Mouse (Mus musculus): ENCODE measurements around the gene Muc4. TPM values are rescaled to one million over a fixed set of nuclear protein-coding genes. Genes with fewer than 3 reads are reported as not detected.

Muc4 gene
- polyA plus RNA-seq, 1 experiment from 2014 or later = 0.41 TPM

DNA sequence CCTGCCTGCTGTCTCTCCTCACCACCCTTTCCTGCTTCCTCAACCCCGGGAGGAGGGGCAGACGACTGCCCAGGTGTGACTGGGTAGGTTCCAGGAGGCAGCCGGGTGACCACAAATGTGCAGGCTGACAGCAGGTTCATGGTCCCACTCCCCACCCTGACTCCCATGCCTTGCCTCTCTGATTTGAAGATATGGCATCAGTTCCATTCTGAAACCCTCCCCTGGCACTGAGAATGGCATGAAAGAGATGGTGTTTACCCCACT is 61.7 kb downstream of the Muc4 start, which contains the start of gene Muc20:
TSS of gene Muc20 (minus strand) at position 10 of the 264 bp plus-strand sequence.
- 68% methylated on average over 3 of the region's 3 CpGs for WGBS

GRCm38 (mm10) chr16:32803252-32803853 is 67.7 kb downstream of the Muc4 start:
- no peaks in the 10 kb centered on the region for H3K9me3 ChIP-seq (ENCODE audit: control insufficient read depth, low read length)
- no peak overlapping the region for H3K27ac ChIP-seq (ENCODE audit: low read depth, low read length)
- 57% methylated on average over 6 of the region's 6 CpGs for whole genome bisulfite sequencing
- 0 out of 2 replicates have a peak, but pooled peaks cover 2% of the 10 kb centered on the region for H3K4me1 ChIP-seq (replicated peaks; ENCODE audit: control insufficient read depth, insufficient read depth, low read length)
- no peaks in the 10 kb centered on the region for H3K27me3 ChIP-seq (replicated peaks; ENCODE audit: control insufficient read depth, insufficient read depth, low read length)
- no peak overlapping the region for H3K4me2 ChIP-seq
- no peak overlapping the region for H3K9ac ChIP-seq (ENCODE audit: low read depth, low read length)
- ATAC-seq (replicated peaks; ENCODE audit: low FRiP score) (no peak), DNase-seq (ENCODE audit: low spot score) (no peak)
- H3K4me3 ChIP-seq (ENCODE audit: low read depth, low read length) = no peak overlapping the region
- H3K36me3 ChIP-seq (ENCODE audit: control insufficient read depth, insufficient read depth, low read length) = no peaks in the 10 kb centered on the region

More for the DNA sequence above, 61.7 kb downstream of the Muc4 start, which contains the start of gene Muc20:
- Histone ChIP-seq H3K27ac (ENCODE audit: low read depth, low read length) (no peak within 1 kb of the TSS), H3K36me3 (ENCODE audit: control insufficient read depth, insufficient read depth, low read length) (no peaks in the 10 kb centered on the region), H3K9ac (ENCODE audit: low read depth, low read length) (no peak within 1 kb of the TSS), H3K4me1 (replicated peaks; ENCODE audit: control insufficient read depth, insufficient read depth, low read length) (no peaks in the 10 kb centered on the region), H3K9me3 (ENCODE audit: control insufficient read depth, low read length) (no peaks in the 10 kb centered on the region), H3K4me3 (ENCODE audit: low read depth, low read length) (no peak within 1 kb of the TSS), H3K27me3 (replicated peaks; ENCODE audit: control insufficient read depth, insufficient read depth, low read length) (peaks cover 4% of the 10 kb centered on the region), H3K4me2 (no peak within 1 kb of the TSS)
- no peak for DNase-seq (ENCODE audit: low spot score)
- ATAC-seq (replicated peaks; ENCODE audit: low FRiP score) = no peak

GRCm38 (mm10) chr16:32803901-32804300 is 68.2 kb downstream of the Muc4 start:
- Histone ChIP-seq H3K27me3 (replicated peaks; ENCODE audit: control insufficient read depth, insufficient read depth, low read length) (no peaks in the 10 kb centered on the region), H3K9ac (ENCODE audit: low read depth, low read length) (no peak overlapping the region), H3K4me3 (ENCODE audit: low read depth, low read length) (no peak overlapping the region), H3K36me3 (ENCODE audit: control insufficient read depth, insufficient read depth, low read length) (no peaks in the 10 kb centered on the region), H3K4me2 (no peak overlapping the region), H3K27ac (ENCODE audit: low read depth, low read length) (no peak overlapping the region), H3K4me1 (replicated peaks; ENCODE audit: control insufficient read depth, insufficient read depth, low read length) (0 out of 2 replicates have a peak, but pooled peaks cover 2% of the 10 kb centered on the region), H3K9me3 (ENCODE audit: control insufficient read depth, low read length) (no peaks in the 10 kb centered on the region)
- no peak for DNase-seq (ENCODE audit: low spot score)
- 38% methylated on average over 5 of the region's 5 CpGs for WGBS
- ATAC-seq (replicated peaks; ENCODE audit: low FRiP score) = no peak

DNA sequence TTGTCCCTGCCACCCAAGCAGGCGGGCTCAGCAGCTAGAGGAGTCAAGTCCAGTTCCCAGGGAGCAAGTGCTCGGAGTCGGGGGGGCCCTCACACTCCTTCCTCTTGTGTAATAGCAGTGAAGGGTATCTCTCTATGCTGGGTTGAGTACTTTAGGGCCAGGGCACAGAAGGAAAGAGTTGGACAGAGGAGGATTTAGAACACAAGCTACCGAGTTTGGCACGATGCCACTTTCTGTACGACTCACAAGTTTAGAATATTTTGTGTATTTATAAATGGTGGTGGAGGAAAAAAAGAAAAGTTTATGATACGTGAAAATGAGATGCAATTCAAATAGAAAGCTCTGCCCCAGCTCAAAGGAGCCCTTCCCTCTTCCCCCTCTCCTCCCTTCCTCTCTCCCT is 69.5 kb downstream of the Muc4 start:
- Histone ChIP-seq H3K36me3 (ENCODE audit: control insufficient read depth, insufficient read depth, low read length) (no peaks in the 10 kb centered on the region), H3K27ac (ENCODE audit: low read depth, low read length) (no peak overlapping the region), H3K9me3 (ENCODE audit: control insufficient read depth, low read length) (no peaks in the 10 kb centered on the region), H3K4me1 (replicated peaks; ENCODE audit: control insufficient read depth, insufficient read depth, low read length) (0 out of 2 replicates have a peak, but pooled peaks cover 2% of the 10 kb centered on the region), H3K4me2 (no peak overlapping the region), H3K27me3 (replicated peaks; ENCODE audit: control insufficient read depth, insufficient read depth, low read length) (no peaks in the 10 kb centered on the region), H3K9ac (ENCODE audit: low read depth, low read length) (no peak overlapping the region), H3K4me3 (ENCODE audit: low read depth, low read length) (no peak overlapping the region)
- no peak for ATAC-seq (replicated peaks; ENCODE audit: low FRiP score)
- no peak for DNase-seq (ENCODE audit: low spot score)
- WGBS = 78% methylated on average over 7 of the region's 7 CpGs

DNA sequence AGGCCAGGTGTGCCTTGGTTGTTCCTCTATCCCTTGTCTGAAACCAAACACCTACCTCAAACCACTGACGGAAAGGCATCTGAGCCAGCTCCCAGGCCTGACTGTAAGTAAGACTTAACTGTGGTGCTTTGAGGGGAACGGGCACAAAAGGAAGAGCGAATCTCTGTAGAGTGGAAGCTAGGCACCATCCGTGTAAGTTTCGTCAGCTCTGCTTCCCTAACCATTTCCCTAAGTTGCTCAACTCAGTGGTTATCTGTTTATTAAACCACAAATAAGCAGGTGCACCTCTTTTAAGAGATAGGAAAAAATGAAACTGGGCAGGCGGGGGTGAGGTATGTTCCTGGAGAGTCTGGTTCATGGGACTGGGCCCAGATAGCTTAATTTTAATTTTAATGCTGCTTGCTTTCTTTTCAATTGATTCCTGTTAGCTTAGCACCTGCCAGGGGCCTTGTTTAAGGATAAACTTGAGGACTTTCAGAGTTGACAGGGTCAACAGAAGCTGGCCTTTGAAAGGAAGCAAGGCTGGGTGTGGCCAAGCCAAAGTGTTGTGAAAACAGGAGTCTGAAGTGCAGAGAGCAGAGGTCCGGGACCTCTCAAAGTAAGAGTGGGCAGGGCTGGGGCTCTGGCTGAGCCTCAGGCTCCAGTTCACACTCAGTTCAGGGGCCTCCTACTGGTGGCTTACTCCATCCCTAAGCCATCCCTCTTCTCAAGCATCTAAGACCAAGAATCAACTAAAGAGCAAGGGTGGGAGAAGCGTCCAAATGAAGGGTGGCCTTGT is 71.9 kb downstream of the Muc4 start:
- H3K9me3 ChIP-seq (ENCODE audit: control insufficient read depth, low read length) = no peaks in the 10 kb centered on the region
- 48% methylated on average over 8 of the region's 8 CpGs for WGBS
- H3K27ac ChIP-seq (ENCODE audit: low read depth, low read length) = no peak overlapping the region
- H3K4me3 ChIP-seq (ENCODE audit: low read depth, low read length) = no peak overlapping the region
- H3K36me3 ChIP-seq (ENCODE audit: control insufficient read depth, insufficient read depth, low read length) = no peaks in the 10 kb centered on the region
- H3K4me1 ChIP-seq (replicated peaks; ENCODE audit: control insufficient read depth, insufficient read depth, low read length) = 0 out of 2 replicates have a peak, but pooled peaks cover 2% of the 10 kb centered on the region
- H3K4me2 ChIP-seq = no peak overlapping the region
- no peak overlapping the region for H3K9ac ChIP-seq (ENCODE audit: low read depth, low read length)
- DNase-seq (ENCODE audit: low spot score) (no peak), ATAC-seq (replicated peaks; ENCODE audit: low FRiP score) (0 out of 2 replicates have a peak, but pooled peaks have one; percentile 31)
- no peaks in the 10 kb centered on the region for H3K27me3 ChIP-seq (replicated peaks; ENCODE audit: control insufficient read depth, insufficient read depth, low read length)

- no peak for DNase-seq (ENCODE audit: low spot score)
- Histone ChIP-seq H3K4me3 (ENCODE audit: low read depth, low read length) (no peak within 1 kb of the TSS), H3K36me3 (ENCODE audit: control insufficient read depth, insufficient read depth, low read length) (no peaks in the 10 kb centered on the region), H3K9me3 (ENCODE audit: control insufficient read depth, low read length) (no peaks in the 10 kb centered on the region), H3K4me1 (replicated peaks; ENCODE audit: control insufficient read depth, insufficient read depth, low read length) (0 out of 2 replicates have a peak, but pooled peaks cover 9% of the 10 kb centered on the region), H3K9ac (ENCODE audit: low read depth, low read length) (no peak within 1 kb of the TSS), H3K27me3 (replicated peaks; ENCODE audit: control insufficient read depth, insufficient read depth, low read length) (no peaks in the 10 kb centered on the region), H3K4me2 (no peak within 1 kb of the TSS), H3K27ac (ENCODE audit: low read depth, low read length) (no peak within 1 kb of the TSS)
- no peak for ATAC-seq (replicated peaks; ENCODE audit: low FRiP score)
- WGBS = 77% methylated on average over 4 of the region's 4 CpGs
Observed at GRCm38 (mm10) chr16:32810321-32810720, 74.6 kb downstream of the Muc4 start, which contains the start of gene Smbd1. TSS of gene Smbd1 (minus strand) at chr16:32810477.

- H3K36me3 ChIP-seq (ENCODE audit: control insufficient read depth, insufficient read depth, low read length) = no peaks in the 10 kb centered on the region
- H3K9me3 ChIP-seq (ENCODE audit: control insufficient read depth, low read length) = no peaks in the 10 kb centered on the region
- 3% methylated on average over 9 of the region's 9 CpGs for WGBS
- H3K9ac ChIP-seq (ENCODE audit: low read depth, low read length) = no peak overlapping the region
- 0 out of 2 replicates have a peak, but pooled peaks cover 2% of the 10 kb centered on the region for H3K27me3 ChIP-seq (replicated peaks; ENCODE audit: control insufficient read depth, insufficient read depth, low read length)
- no peak overlapping the region for H3K27ac ChIP-seq (ENCODE audit: low read depth, low read length)
- ATAC-seq (replicated peaks; ENCODE audit: low FRiP score) (peak; percentile 51; the same call in 1 of the 2 replicates), DNase-seq (ENCODE audit: low spot score) (peak; percentile 79)
- H3K4me2 ChIP-seq = peak overlapping the region; percentile 62
- no peak overlapping the region for H3K4me3 ChIP-seq (ENCODE audit: low read depth, low read length)
- 0 out of 2 replicates have a peak, but pooled peaks cover 10% of the 10 kb centered on the region for H3K4me1 ChIP-seq (replicated peaks; ENCODE audit: control insufficient read depth, insufficient read depth, low read length)
Observed at GRCm38 (mm10) chr16:32812888-32813361, 77.2 kb downstream of the Muc4 start.

DNA sequence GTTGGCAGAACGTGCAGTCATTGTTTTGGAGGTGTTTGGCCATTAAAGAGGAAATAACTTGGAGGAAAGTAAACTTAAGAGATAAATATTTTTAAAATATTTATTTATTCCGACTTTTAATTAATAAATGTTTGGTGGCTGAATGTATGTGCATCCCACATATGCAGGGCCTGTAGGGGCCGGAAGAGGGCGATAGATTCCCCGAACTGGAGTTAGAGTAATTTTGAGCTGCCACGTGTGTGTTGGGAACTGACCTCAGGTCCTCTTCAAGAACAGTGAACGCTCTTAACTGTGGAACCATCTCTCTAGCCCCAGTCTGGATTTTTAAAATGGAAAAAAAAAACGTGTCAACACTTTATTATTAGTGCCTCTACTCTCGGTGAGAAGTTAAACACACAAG is 77.7 kb downstream of the Muc4 start:
- Histone ChIP-seq H3K27ac (ENCODE audit: low read depth, low read length) (no peak overlapping the region), H3K4me2 (peak overlapping the region; percentile 62), H3K36me3 (ENCODE audit: control insufficient read depth, insufficient read depth, low read length) (no peaks in the 10 kb centered on the region), H3K27me3 (replicated peaks; ENCODE audit: control insufficient read depth, insufficient read depth, low read length) (0 out of 2 replicates have a peak, but pooled peaks cover 2% of the 10 kb centered on the region), H3K9me3 (ENCODE audit: control insufficient read depth, low read length) (no peaks in the 10 kb centered on the region), H3K4me1 (replicated peaks; ENCODE audit: control insufficient read depth, insufficient read depth, low read length) (0 out of 2 replicates have a peak, but pooled peaks cover 10% of the 10 kb centered on the region), H3K4me3 (ENCODE audit: low read depth, low read length) (no peak overlapping the region), H3K9ac (ENCODE audit: low read depth, low read length) (no peak overlapping the region)
- no peak for DNase-seq (ENCODE audit: low spot score)
- ATAC-seq (replicated peaks; ENCODE audit: low FRiP score) = no peak
- 42% methylated on average over 9 of the region's 9 CpGs for WGBS
